Mouse (Mus musculus): Measurements from ENCODE around the gene Olfr1053. TPM values are rescaled to one million over a fixed set of nuclear protein-coding genes. Genes with fewer than 3 reads are reported as not detected.

Gene Olfr1053
- not detected in 2 replicates for polyA plus RNA-seq (2012; rRNA removed)

GRCm38 (mm10) chr2:86315184-86315583, at the start of gene Olfr1053:
Gene Olfr1053, minus strand, starts transcription at chr2:86315284.

GRCm38 (mm10) chr2:86362369-86362768, 47.3 kb upstream of the Olfr1053 start, which contains the start of gene Olfr1056:
Gene Olfr1056, minus strand, starts transcription at chr2:86362469.

GRCm38 (mm10) chr2:86350184-86350583, 35.1 kb upstream of the Olfr1053 start, which contains the start of gene Olfr1055:
Gene Olfr1055, minus strand, starts transcription at chr2:86350284.

GRCm38 (mm10) chr2:86335333-86335732, 20.2 kb upstream of the Olfr1053 start, which contains the start of gene Olfr1054:
Gene Olfr1054, minus strand, starts transcription at chr2:86335433.

GRCm38 (mm10) chr2:86292155-86292554, 22.9 kb downstream of the Olfr1053 start, which contains the start of gene Olfr1052:
Gene Olfr1052, plus strand, starts transcription at chr2:86292455.

GRCm38 (mm10) chr2:86278988-86279387, 36.1 kb downstream of the Olfr1053 start, which contains the start of gene Olfr1051:
Gene Olfr1051, minus strand, starts transcription at chr2:86279088.

Other genes with a start within 250 kb of the Olfr1053 start
- gene Olfr1036, start 241.3 kb downstream of the Olfr1053 start, polyA plus RNA-seq (2012; rRNA removed) = not detected in 2 replicates
- not detected in 2 replicates for gene Olfr1037, start 227.9 kb downstream of the Olfr1053 start, polyA plus RNA-seq (2012; rRNA removed)
- not detected in 2 replicates for gene Olfr1039, start 179.4 kb downstream of the Olfr1053 start, polyA plus RNA-seq (2012; rRNA removed)
- gene Olfr1040, start 168.6 kb downstream of the Olfr1053 start, polyA plus RNA-seq (2012; rRNA removed) = not detected in 2 replicates
- not detected in 2 replicates for gene Olfr1042, start 153.4 kb downstream of the Olfr1053 start, polyA plus RNA-seq (2012; rRNA removed)
- gene Olfr1043, start 147.8 kb downstream of the Olfr1053 start, polyA plus RNA-seq (2012; rRNA removed) = not detected in 2 replicates
- not detected in 2 replicates for gene Olfr1044, start 137.5 kb downstream of the Olfr1053 start, polyA plus RNA-seq (2012; rRNA removed)
- gene Olfr52, start 129.6 kb downstream of the Olfr1053 start, polyA plus RNA-seq (2012; rRNA removed) = not detected in 2 replicates
- gene Olfr1045, start 112.3 kb downstream of the Olfr1053 start, polyA plus RNA-seq (2012; rRNA removed) = not detected in 2 replicates
- not detected in 2 replicates for gene Olfr1046, start 96.0 kb downstream of the Olfr1053 start, polyA plus RNA-seq (2012; rRNA removed)
- not detected in 2 replicates for gene Olfr1047, start 83.9 kb downstream of the Olfr1053 start, polyA plus RNA-seq (2012; rRNA removed)
- gene Olfr1048, start 75.0 kb downstream of the Olfr1053 start, polyA plus RNA-seq (2012; rRNA removed) = not detected in 2 replicates
- not detected in 2 replicates for gene Olfr1049, start 57.0 kb downstream of the Olfr1053 start, polyA plus RNA-seq (2012; rRNA removed)
- not detected in 2 replicates for gene Olfr1051, start 36.2 kb downstream of the Olfr1053 start, polyA plus RNA-seq (2012; rRNA removed)
- not detected in 2 replicates for gene Olfr1052, start 22.8 kb downstream of the Olfr1053 start, polyA plus RNA-seq (2012; rRNA removed)
- gene Olfr1054, start 20.1 kb upstream of the Olfr1053 start, polyA plus RNA-seq (2012; rRNA removed) = not detected in 2 replicates
- gene Olfr1055, start 35.0 kb upstream of the Olfr1053 start, polyA plus RNA-seq (2012; rRNA removed) = not detected in 2 replicates
- gene Olfr1056, start 47.2 kb upstream of the Olfr1053 start, polyA plus RNA-seq (2012; rRNA removed) = not detected in 2 replicates
- not detected in 2 replicates for gene Olfr1057, start 63.1 kb upstream of the Olfr1053 start, polyA plus RNA-seq (2012; rRNA removed)
- gene Olfr1058, start 73.3 kb upstream of the Olfr1053 start, polyA plus RNA-seq (2012; rRNA removed) = not detected in 2 replicates
- not detected in 2 replicates for gene Olfr1061, start 98.8 kb upstream of the Olfr1053 start, polyA plus RNA-seq (2012; rRNA removed)
- not detected in 2 replicates for gene Olfr1062, start 111.5 kb upstream of the Olfr1053 start, polyA plus RNA-seq (2012; rRNA removed)
- not detected in 2 replicates for gene Olfr1065, start 135.3 kb upstream of the Olfr1053 start, polyA plus RNA-seq (2012; rRNA removed)
- not detected in 2 replicates for gene Olfr1066, start 141.0 kb upstream of the Olfr1053 start, polyA plus RNA-seq (2012; rRNA removed)
- gene Olfr228, start 172.1 kb upstream of the Olfr1053 start, polyA plus RNA-seq (2012; rRNA removed) = not detected in 2 replicates
- not detected in 2 replicates for gene Olfr1076, start 193.2 kb upstream of the Olfr1053 start, polyA plus RNA-seq (2012; rRNA removed)
- not detected in 2 replicates for gene Olfr1079, start 227.2 kb upstream of the Olfr1053 start, polyA plus RNA-seq (2012; rRNA removed)
- gene Olfr1080, start 243.0 kb upstream of the Olfr1053 start, polyA plus RNA-seq (2012; rRNA removed) = not detected in 2 replicates